Mouse (Mus musculus) spleen, adult 2 months (tissue): ENCODE measurements around the gene Cpa2. TPM values are rescaled to one million over a fixed set of nuclear protein-coding genes. Genes with fewer than 3 reads are reported as not detected.

Source experiments
- DNase-seq, 2 experiments: peaks; one replicate each; pipeline versions ENCODE4 v3.0.0 to v3.0.0-alpha.2; 2012 to 2021; ENCODE audit warnings: low spot score in 2 of 2, low read depth in 1 of 2
- H3K27ac ChIP-seq: fragments of 200-500 bp; 2 replicates; pipeline ENCODE4 v1.5.1; 2012; ENCODE audit warnings: low read length, inconsistent platforms; ENCODE audit not compliant: insufficient read depth
- H3K27me3 ChIP-seq: fragments of 200-500 bp; 2 replicates; pipeline ENCODE4 v1.6.1; 2012; ENCODE audit warnings: mild to moderate bottlenecking, moderate library complexity, low read length, inconsistent platforms; ENCODE audit not compliant: control insufficient read depth, insufficient read depth
- H3K36me3 ChIP-seq: fragments of 200-500 bp; 2 replicates; pipeline ENCODE4 v1.6.1; 2012; ENCODE audit warnings: mild to moderate bottlenecking, low read length, inconsistent platforms; ENCODE audit not compliant: control insufficient read depth, insufficient read depth
- H3K4me1 ChIP-seq: fragments of 200-500 bp; 2 replicates; pipeline ENCODE4 v1.6.1; 2011; ENCODE audit warnings: inconsistent platforms; ENCODE audit not compliant: control insufficient read depth, insufficient read depth, insufficient read length
- H3K4me3 ChIP-seq: fragments of 200-500 bp; 2 replicates; pipeline ENCODE4 v1.5.1; 2011; ENCODE audit warnings: mild to moderate bottlenecking, inconsistent platforms; ENCODE audit not compliant: insufficient read depth, insufficient read length; ENCODE audit errors: extremely low read depth
- CTCF ChIP-seq: fragments of 200-500 bp; IDR thresholded peaks from 2 replicates; pipeline ENCODE4 v1.5.1; 2011; ENCODE audit warnings: mild to moderate bottlenecking, inconsistent platforms; ENCODE audit not compliant: insufficient read depth, insufficient read length, insufficient replicate concordance; ENCODE audit errors: extremely low read depth
- POLR2A ChIP-seq: fragments of 200-500 bp; IDR thresholded peaks from 2 replicates; pipeline ENCODE4 v1.6.1; 2011; ENCODE audit warnings: low read depth, low read length, inconsistent platforms
- WGBS: fragments of 180-500 bp; shearing (Covaris S2); methylation state at CpG from one replicate; pipeline ENCODE4 v1.1.7; 2018; 5-methylcytosine and 5-hydroxymethylcytosine counted together
- polyA plus RNA-seq: library from polyadenylated mRNA; depleted of rRNA; stranded (reverse); fragments of >200 nt; gene quantifications from 2 replicates; pipeline ENCODE4 v1.2.3, GENCODE M21; 2012

Cpa2 gene
- polyA plus RNA-seq, 1 experiment, result 193 TPM

- TF ChIP-seq CTCF (no peak), POLR2A (no peak)
- 78% methylated on average over 5 of the region's 5 CpGs for WGBS
- no peak within 1 kb of the TSS for H3K4me3 ChIP-seq
- DNase-seq, result no peak
- no peaks in the 10 kb centered on the region for H3K36me3 ChIP-seq
- no peaks in the 10 kb centered on the region for H3K27me3 ChIP-seq
- no peak within 1 kb of the TSS for H3K27ac ChIP-seq
- H3K4me1 ChIP-seq, result no peaks in the 10 kb centered on the region
Observed at GRCm38 (mm10) chr6:30568069-30568468, 26.7 kb downstream of the Cpa2 start, which contains the start of gene Cpa4. Gene Cpa4, plus strand, starts transcription at chr6:30568369.

GRCm38 (mm10) chr6:30569331-30569730 is 27.9 kb downstream of the Cpa2 start:
- Histone ChIP-seq H3K4me1 (no peaks in the 10 kb centered on the region), H3K27me3 (no peaks in the 10 kb centered on the region), H3K27ac (no peak overlapping the region), H3K36me3 (no peaks in the 10 kb centered on the region), H3K4me3 (no peak overlapping the region)
- WGBS, result 93% methylated on average over 10 of the region's 10 CpGs
- DNase-seq, result no peak
- TF ChIP-seq POLR2A, result no peak
- TF ChIP-seq CTCF, result no peak

GRCm38 (mm10) chr6:30570012-30570411 is 28.6 kb downstream of the Cpa2 start:
- TF ChIP-seq POLR2A (no peak), CTCF (no peak)
- WGBS, result 96% methylated on average over 5 of the region's 5 CpGs
- no peak for DNase-seq
- Histone ChIP-seq H3K4me1 (no peaks in the 10 kb centered on the region), H3K36me3 (no peaks in the 10 kb centered on the region), H3K27ac (no peak overlapping the region), H3K4me3 (no peak overlapping the region), H3K27me3 (no peaks in the 10 kb centered on the region)

GRCm38 (mm10) chr6:30572456-30573311 is 31.3 kb downstream of the Cpa2 start:
- Histone ChIP-seq H3K4me3 (no peak overlapping the region), H3K27ac (no peak overlapping the region), H3K27me3 (no peaks in the 10 kb centered on the region), H3K36me3 (no peaks in the 10 kb centered on the region), H3K4me1 (no peaks in the 10 kb centered on the region)
- TF ChIP-seq CTCF (no peak), POLR2A (no peak)
- 82% methylated on average over 20 of the region's 20 CpGs for WGBS
- DNase-seq, result no peak

GRCm38 (mm10) chr6:30573380-30573779 is 32.0 kb downstream of the Cpa2 start:
- H3K27me3 ChIP-seq, result no peaks in the 10 kb centered on the region
- 87% methylated on average over 5 of the region's 5 CpGs for WGBS
- TF ChIP-seq CTCF (no peak), POLR2A (no peak)
- DNase-seq, result no peak
- H3K27ac ChIP-seq, result no peak overlapping the region
- H3K4me3 ChIP-seq, result no peak overlapping the region
- H3K36me3 ChIP-seq, result no peaks in the 10 kb centered on the region
- no peaks in the 10 kb centered on the region for H3K4me1 ChIP-seq

GRCm38 (mm10) chr6:30574945-30575344 is 33.6 kb downstream of the Cpa2 start:
- Histone ChIP-seq H3K4me3 (no peak overlapping the region), H3K27me3 (no peaks in the 10 kb centered on the region), H3K27ac (no peak overlapping the region), H3K4me1 (no peaks in the 10 kb centered on the region), H3K36me3 (no peaks in the 10 kb centered on the region)
- TF ChIP-seq POLR2A (no peak), CTCF (no peak)
- WGBS, result 92% methylated on average over 1 of the region's 1 CpGs
- no peak for DNase-seq

GRCm38 (mm10) chr6:30576477-30577203 is 35.3 kb downstream of the Cpa2 start:
- Histone ChIP-seq H3K27ac (no peak overlapping the region), H3K27me3 (no peaks in the 10 kb centered on the region), H3K4me1 (no peaks in the 10 kb centered on the region), H3K36me3 (no peaks in the 10 kb centered on the region), H3K4me3 (no peak overlapping the region)
- WGBS, result 92% methylated on average over 17 of the region's 17 CpGs
- DNase-seq, result no peak
- TF ChIP-seq POLR2A (no peak), CTCF (no peak)
